Mouse (Mus musculus) cortical plate, adult 2 months (tissue): Measurements from ENCODE around the gene Gm10961. TPM values are rescaled to one million over a fixed set of nuclear protein-coding genes. Genes with fewer than 3 reads are reported as not detected.
A peak's percentile ranks its signal among the peaks of the same experiment; 100 is the strongest.

Source experiments
- H3K27ac ChIP-seq: fragments of 200-500 bp; 2 replicates; pipeline ENCODE4 v1.5.1; 2012; ENCODE audit warnings: low read length, control low read depth, inconsistent platforms; ENCODE audit not compliant: insufficient read depth
- H3K4me1 ChIP-seq: fragments of 200-500 bp; 2 replicates; pipeline ENCODE4 v1.6.1; 2011; ENCODE audit warnings: low read length; ENCODE audit not compliant: control insufficient read depth, insufficient read depth
- H3K4me3 ChIP-seq: fragments of 200-500 bp; 2 replicates; pipeline ENCODE4 v1.5.1; 2011; ENCODE audit warnings: mild to moderate bottlenecking, low read length, control low read depth; ENCODE audit not compliant: insufficient read depth
- CTCF ChIP-seq: fragments of 200-500 bp; IDR thresholded peaks from 2 replicates; pipeline ENCODE4 v1.5.1; 2011; ENCODE audit warnings: mild to moderate bottlenecking, control low read depth, low read length; ENCODE audit not compliant: insufficient read depth; ENCODE audit errors: extremely low read depth
- POLR2A ChIP-seq: fragments of 200-500 bp; IDR thresholded peaks from 2 replicates; pipeline ENCODE4 v1.6.1; 2011; ENCODE audit warnings: mild to moderate bottlenecking, low read length, control low read depth; ENCODE audit not compliant: insufficient read depth; ENCODE audit errors: extremely low read depth
- polyA plus RNA-seq: library from polyadenylated mRNA; depleted of rRNA; stranded (reverse); fragments of >200 nt; gene quantifications from 2 replicates; pipeline ENCODE4 v1.2.3, GENCODE M21; 2012

The Gm10961 gene
- polyA plus RNA-seq, 1 experiment: not detected

- TF ChIP-seq CTCF (no peak), POLR2A (no peak)
- Histone ChIP-seq H3K4me1 (no peaks in the 10 kb centered on the region), H3K27ac (no peak overlapping the region), H3K4me3 (no peak overlapping the region)
These were observed 35.7 kb upstream of the Gm10961 start for GRCm38 (mm10) chr3:107595264-107595937.

- Histone ChIP-seq H3K27ac (no peak overlapping the region), H3K4me1 (no peaks in the 10 kb centered on the region), H3K4me3 (no peak overlapping the region)
- TF ChIP-seq CTCF: no peak
- TF ChIP-seq POLR2A: no peak
These were observed 35.1 kb upstream of the Gm10961 start for GRCm38 (mm10) chr3:107595938-107596461.

DNA sequence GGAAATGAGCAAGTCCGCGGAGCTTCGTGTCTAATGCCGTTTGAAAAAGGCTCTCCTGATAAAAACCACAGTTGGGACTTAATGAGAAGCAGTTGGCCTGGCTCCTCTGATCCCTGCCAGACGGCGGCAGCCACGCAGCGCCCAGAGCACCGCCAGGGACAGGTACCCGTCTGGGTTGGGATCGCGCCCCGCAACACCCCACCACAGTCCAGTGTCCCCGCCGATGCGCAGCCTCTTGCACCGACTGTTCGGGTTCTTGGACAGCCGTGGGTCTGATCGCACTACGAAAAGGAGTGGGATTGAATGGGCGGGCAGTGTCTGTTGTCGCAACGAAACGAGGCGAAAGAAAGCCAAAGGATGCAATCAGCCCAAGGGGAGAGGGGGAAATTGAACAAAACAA is 34.6 kb upstream of the Gm10961 start:
- Histone ChIP-seq H3K27ac (no peak overlapping the region), H3K4me1 (no peaks in the 10 kb centered on the region), H3K4me3 (no peak overlapping the region)
- no peak for TF ChIP-seq CTCF
- no peak for TF ChIP-seq POLR2A

DNA sequence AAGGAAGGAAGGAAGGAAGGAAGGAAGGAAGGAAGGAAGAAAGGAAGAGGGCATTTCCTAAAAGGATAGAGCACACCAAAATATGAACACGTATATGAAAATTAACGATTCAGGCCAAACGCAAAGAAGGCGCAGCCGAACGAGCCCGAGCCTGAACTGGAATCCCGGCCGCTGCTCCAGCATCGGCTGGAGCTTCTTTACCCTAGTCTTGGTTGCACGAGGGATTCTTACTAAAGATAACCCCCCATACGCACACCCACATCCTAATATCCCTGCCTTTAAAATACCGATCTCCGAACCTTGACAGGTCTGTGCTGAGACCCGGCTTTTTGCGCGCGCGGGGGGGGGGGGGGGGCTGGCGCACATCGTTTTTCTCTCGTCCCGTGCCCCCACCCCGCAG is 34.0 kb upstream of the Gm10961 start:
- Histone ChIP-seq H3K4me3 (no peak overlapping the region), H3K27ac (no peak overlapping the region), H3K4me1 (no peaks in the 10 kb centered on the region)
- TF ChIP-seq POLR2A: no peak
- no peak for TF ChIP-seq CTCF

- Histone ChIP-seq H3K4me1 (no peaks in the 10 kb centered on the region), H3K4me3 (no peak overlapping the region), H3K27ac (no peak overlapping the region)
- TF ChIP-seq POLR2A (no peak), CTCF (no peak)
These were observed 33.3 kb upstream of the Gm10961 start for GRCm38 (mm10) chr3:107597586-107598389.

DNA sequence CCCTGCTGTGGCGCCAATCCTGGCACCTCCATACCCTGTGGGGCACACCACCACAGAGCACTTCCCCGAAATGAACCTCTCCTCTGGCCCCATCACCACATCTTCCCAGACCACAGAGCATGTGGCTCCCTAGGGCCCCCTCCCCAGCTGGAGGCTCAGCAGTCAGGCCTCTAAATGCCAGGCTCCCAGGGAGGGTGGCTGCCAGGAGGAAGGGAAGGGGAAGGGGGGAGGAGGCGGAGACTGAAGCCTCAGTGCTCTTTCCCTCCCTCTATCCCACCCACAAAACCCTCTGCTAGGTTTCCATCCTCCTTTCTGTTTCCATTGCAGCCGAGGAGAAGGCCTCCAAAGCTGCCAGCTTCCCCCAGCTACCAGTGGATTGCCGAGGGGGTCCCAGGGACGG is 31.0 kb upstream of the Gm10961 start:
- Histone ChIP-seq H3K4me1 (no peaks in the 10 kb centered on the region), H3K4me3 (no peak overlapping the region), H3K27ac (no peak overlapping the region)
- TF ChIP-seq CTCF (no peak), POLR2A (no peak)

DNA sequence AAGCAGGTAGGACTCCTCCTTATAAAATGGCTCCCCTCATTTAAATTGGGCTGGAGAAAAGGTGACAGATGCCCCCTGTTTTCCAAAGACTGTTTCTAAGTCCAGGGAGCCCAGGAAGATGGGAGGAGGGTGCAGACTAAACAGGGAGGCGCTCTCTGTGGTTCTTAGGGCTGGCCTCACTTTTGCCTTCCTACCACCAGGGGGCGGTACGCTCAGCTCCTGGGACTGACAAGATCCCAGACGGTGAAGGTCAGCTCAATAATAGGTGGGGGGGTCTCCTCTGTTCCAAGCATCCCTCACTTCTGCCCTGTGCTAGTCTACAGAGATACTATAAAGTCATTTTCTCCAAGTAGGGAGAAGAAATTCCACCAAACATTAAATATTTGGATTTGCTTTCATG is 25.8 kb upstream of the Gm10961 start:
- Histone ChIP-seq H3K4me3 (no peak overlapping the region), H3K27ac (no peak overlapping the region), H3K4me1 (no peaks in the 10 kb centered on the region)
- TF ChIP-seq POLR2A: no peak
- peak; percentile 77 for TF ChIP-seq CTCF

- Histone ChIP-seq H3K4me3 (no peak overlapping the region), H3K27ac (no peak overlapping the region), H3K4me1 (no peaks in the 10 kb centered on the region)
- TF ChIP-seq POLR2A (no peak), CTCF (no peak)
These were observed 23.9 kb upstream of the Gm10961 start for GRCm38 (mm10) chr3:107607221-107607620.

DNA sequence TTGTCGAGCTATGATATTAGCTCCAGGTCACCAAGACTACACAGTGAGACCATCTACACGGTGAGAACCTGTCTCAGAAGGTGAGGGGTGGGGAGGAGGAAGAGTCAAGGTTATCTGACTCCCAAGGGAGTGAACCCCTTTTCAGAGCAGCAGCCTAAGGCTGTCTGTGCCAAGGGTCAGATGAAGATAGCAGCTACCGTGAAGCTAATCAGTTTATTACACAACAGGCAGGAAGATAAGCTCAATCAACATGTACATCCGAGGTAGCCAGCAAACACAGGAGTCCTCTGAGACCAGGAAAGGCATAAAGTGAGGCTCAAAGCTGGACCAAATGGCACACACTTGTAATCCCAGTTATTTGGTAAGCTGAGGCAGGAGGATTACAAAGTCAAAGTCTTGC is 22.3 kb upstream of the Gm10961 start:
- Histone ChIP-seq H3K4me3 (no peak overlapping the region), H3K4me1 (no peaks in the 10 kb centered on the region), H3K27ac (no peak overlapping the region)
- TF ChIP-seq POLR2A: no peak
- TF ChIP-seq CTCF: no peak

GRCm38 (mm10) chr3:107609376-107609775 is 21.7 kb upstream of the Gm10961 start:
- no peaks in the 10 kb centered on the region for H3K4me1 ChIP-seq
- TF ChIP-seq POLR2A (no peak), CTCF (no peak)
- H3K27ac ChIP-seq: no peak overlapping the region
- no peak overlapping the region for H3K4me3 ChIP-seq
